20 mouse cellular contexts compared by ENCODE assay signal in genomic region chr2:130965042-130965441, GRCm38 (mm10). TPM values are rescaled to one million over a fixed set of nuclear protein-coding genes. Genes with fewer than 3 reads are reported as not detected.
DNase-seq lines count a peak whose midpoint lies in the region; ATAC-seq and TF ChIP-seq lines count a peak whose summit lies in the region.
"Had no signal": no experiment of that assay in that cellular context is flagged by ENCODE, and none has a peak within 500 bp of the region (broad histone marks: within the 10 kb centered on the region; RNA-seq: fewer than 3 reads in every experiment).

No protein-coding gene starts in this region.

- DNase-seq in liver, adult 2 months (ENCODE audit: extremely low read depth, low read depth, low spot score), result peak; percentile 97
- DNase-seq in liver, embryonic 11.5 days (ENCODE audit: low spot score), result no peak
- DNase-seq in lung, postnatal 0 days (ENCODE audit: low spot score), result peak; percentile 77
- peak; percentile 68 for DNase-seq in yolk sac, embryonic 10.5 days (ENCODE audit: low spot score)
- no peak for DNase-seq in left cerebral cortex, adult 2 months (ENCODE audit: extremely low spot score in 1 of 2, low spot score in 2 of 2)
- no peak for DNase-seq in layer of hippocampus, postnatal 14 days (ENCODE audit: low spot score in 2 of 2)
- no peak for DNase-seq in forebrain, embryonic 10.5 days (ENCODE audit: extremely low spot score, low spot score)
- DNase-seq: adrenal gland, adult 8-10 months; cerebellum, adult 2 months; cerebellum, postnatal 25 days; gastrocnemius, postnatal 10 days; kidney, postnatal 25 days; thymus, postnatal 25 days had no signal

- no peak overlapping the region for H3K9ac ChIP-seq in liver, adult 2 months (ENCODE audit: low read depth, low read length)
- H3K9ac ChIP-seq in liver, embryonic 11.5 days (ENCODE audit: low read depth, low read length), result no peak overlapping the region
- no peak overlapping the region for H3K9ac ChIP-seq in liver, embryonic 15.5 days
- no peak overlapping the region for H3K9ac ChIP-seq in lung, postnatal 0 days (replicated peaks; ENCODE audit: low read depth)
- H3K9ac ChIP-seq: embryonic facial prominence, embryonic 13.5 days; forebrain, embryonic 15.5 days had no signal

- peaks cover 16% of the 10 kb centered on the region for H3K4me1 ChIP-seq in liver, adult 2 months (ENCODE audit: control insufficient read depth, insufficient read depth, low read length)
- no peaks in the 10 kb centered on the region for H3K4me1 ChIP-seq in liver, embryonic 11.5 days (replicated peaks; ENCODE audit: control insufficient read depth, insufficient read depth, low read length)
- peaks cover 10% of the 10 kb centered on the region for H3K4me1 ChIP-seq in liver, embryonic 15.5 days (replicated peaks)
- H3K4me1 ChIP-seq in lung, postnatal 0 days (ENCODE audit: insufficient read depth, low read depth, low read length), result no peaks in the 10 kb centered on the region
- H3K4me1 ChIP-seq in forebrain, embryonic 10.5 days, result no peaks in the 10 kb centered on the region
- H3K4me1 ChIP-seq: embryonic facial prominence, embryonic 13.5 days; forebrain, embryonic 15.5 days; hindbrain, embryonic 10.5 days had no signal

- H3K27me3 ChIP-seq in liver, adult 2 months (ENCODE audit: control insufficient read depth, insufficient read depth, low read length), result no peaks in the 10 kb centered on the region
- H3K27me3 ChIP-seq in liver, embryonic 11.5 days (replicated peaks; ENCODE audit: control insufficient read depth, insufficient read depth, low read length), result no peaks in the 10 kb centered on the region
- no peaks in the 10 kb centered on the region for H3K27me3 ChIP-seq in liver, embryonic 15.5 days
- no peaks in the 10 kb centered on the region for H3K27me3 ChIP-seq in lung, postnatal 0 days (replicated peaks; ENCODE audit: insufficient read depth, low read length)
- no peaks in the 10 kb centered on the region for H3K27me3 ChIP-seq in forebrain, embryonic 10.5 days (ENCODE audit: poor library complexity, severe bottlenecking)
- H3K27me3 ChIP-seq: embryonic facial prominence, embryonic 13.5 days; forebrain, embryonic 15.5 days had no signal

- peaks cover 49% of the 10 kb centered on the region for H3K36me3 ChIP-seq in liver, adult 2 months (ENCODE audit: control insufficient read depth, insufficient read depth, low read length)
- H3K36me3 ChIP-seq in liver, embryonic 11.5 days (ENCODE audit: control insufficient read depth, insufficient read depth, low read length), result no peaks in the 10 kb centered on the region; the same call in 1 of the 2 replicates
- peaks cover 3% of the 10 kb centered on the region; the same call in 1 of the 2 replicates for H3K36me3 ChIP-seq in liver, embryonic 15.5 days (replicated peaks)
- no peaks in the 10 kb centered on the region; the same call in 1 of the 2 replicates for H3K36me3 ChIP-seq in lung, postnatal 0 days (ENCODE audit: insufficient read depth, low read length)
- H3K36me3 ChIP-seq in forebrain, embryonic 10.5 days (replicated peaks), result 0 out of 2 replicates have a peak, but pooled peaks cover 3% of the 10 kb centered on the region

- H3K4me2 ChIP-seq in liver, embryonic 11.5 days, result no peak overlapping the region
- no peak overlapping the region for H3K4me2 ChIP-seq in liver, embryonic 15.5 days
- H3K4me2 ChIP-seq in lung, postnatal 0 days (replicated peaks; ENCODE audit: low read depth, low read length), result no peak overlapping the region
- H3K4me2 ChIP-seq: embryonic facial prominence, embryonic 13.5 days; forebrain, embryonic 15.5 days; heart, embryonic 11.5 days; midbrain, embryonic 11.5 days had no signal

- peaks cover 5% of the 10 kb centered on the region; the same call in 1 of the 2 replicates for H3K79me2 ChIP-seq in liver, adult 2 months (ENCODE audit: control insufficient read depth, insufficient read depth, low read length)

- intact Hi-C loops in left cerebral cortex, adult 2 months (cut with DNase I), result no loop called here

- TF ChIP-seq POLR2A in liver, adult 2 months (IDR thresholded peaks at IDR 0.05; ENCODE audit: extremely low read depth, insufficient read depth, low read length), result no peak

- TF ChIP-seq CTCF in liver, adult 2 months (IDR thresholded peaks at IDR 0.05; ENCODE audit: low read depth, low read length), result no peak
- no peak for TF ChIP-seq CTCF in lung, postnatal 0 days (IDR thresholded peaks at IDR 0.05)
- no peak for TF ChIP-seq CTCF in left cerebral cortex, adult 2 months (IDR thresholded peaks at IDR 0.05)

- no peak for ATAC-seq in liver, embryonic 11.5 days (replicated peaks; ENCODE audit: low FRiP score)
- ATAC-seq in liver, embryonic 15.5 days (ENCODE audit: insufficient read depth), result peak; percentile 15; the same call in 1 of the 2 replicates
- ATAC-seq in lung, postnatal 0 days, result peak; percentile 88
- ATAC-seq: forebrain, embryonic 15.5 days had no signal

- no peaks in the 10 kb centered on the region for H3K9me3 ChIP-seq in liver, embryonic 11.5 days (ENCODE audit: control insufficient read depth, low read length)
- no peaks in the 10 kb centered on the region for H3K9me3 ChIP-seq in liver, embryonic 15.5 days (replicated peaks)
- H3K9me3 ChIP-seq in lung, postnatal 0 days (ENCODE audit: low read length), result no peaks in the 10 kb centered on the region
- H3K9me3 ChIP-seq in forebrain, embryonic 10.5 days, result no peaks in the 10 kb centered on the region
- H3K9me3 ChIP-seq: embryonic facial prominence, embryonic 13.5 days; forebrain, embryonic 15.5 days; hindbrain, embryonic 10.5 days had no signal

- WGBS in liver, adult 2 months, result 22% methylated on average over 1 of the region's 1 CpGs
- 82% methylated on average over 1 of the region's 1 CpGs for WGBS in liver, embryonic 11.5 days
- 74% methylated on average over 1 of the region's 1 CpGs for WGBS in liver, embryonic 15.5 days (ENCODE audit: insufficient replicate concordance)
- 52% methylated on average over 1 of the region's 1 CpGs for WGBS in lung, postnatal 0 days
- 94% methylated on average over 1 of the region's 1 CpGs for WGBS in forebrain, embryonic 10.5 days

- no peak overlapping the region for H3K4me3 ChIP-seq in liver, adult 2 months (ENCODE audit: insufficient read depth, low read depth, low read length)
- no peak overlapping the region for H3K4me3 ChIP-seq in liver, embryonic 11.5 days (ENCODE audit: low read depth, low read length)
- H3K4me3 ChIP-seq in liver, embryonic 15.5 days (replicated peaks), result no peak overlapping the region
- H3K4me3 ChIP-seq in lung, postnatal 0 days (ENCODE audit: low read depth, low read length), result no peak overlapping the region
- H3K4me3 ChIP-seq in left cerebral cortex, adult 2 months, result no peak overlapping the region
- H3K4me3 ChIP-seq in forebrain, embryonic 10.5 days, result no peak overlapping the region
- H3K4me3 ChIP-seq: embryonic facial prominence, embryonic 13.5 days; erythroblast, embryonic 14.5 days; forebrain, embryonic 15.5 days; hindbrain, embryonic 10.5 days had no signal

- TF ChIP-seq EP300 in lung, postnatal 0 days (IDR thresholded peaks at IDR 0.05), result peak; percentile 12; the same call in 1 of the 2 replicates

- H3K27ac ChIP-seq in liver, adult 2 months (replicated peaks; ENCODE audit: insufficient read depth, low read depth, low read length), result peak overlapping the region; percentile 58
- H3K27ac ChIP-seq in liver, embryonic 11.5 days (ENCODE audit: low read depth, low read length), result no peak overlapping the region
- H3K27ac ChIP-seq in liver, embryonic 15.5 days (replicated peaks), result no peak overlapping the region; the same call in 1 of the 2 replicates
- no peak overlapping the region for H3K27ac ChIP-seq in lung, postnatal 0 days (ENCODE audit: low read length)
- no peak overlapping the region for H3K27ac ChIP-seq in left cerebral cortex, adult 2 months
- H3K27ac ChIP-seq in forebrain, embryonic 10.5 days, result no peak overlapping the region
- H3K27ac ChIP-seq: embryonic facial prominence, embryonic 13.5 days; forebrain, embryonic 15.5 days; hindbrain, embryonic 10.5 days had no signal

RNA-seq across cellular contexts. Expression of gene Atrn, which starts 58.7 kb away (rescaled TPM):
- total RNA-seq in liver, adult 2 months (2014; rRNA removed), result 27.2 and 32.6 TPM in 2 replicates
- polyA plus RNA-seq in liver, adult 2 months (2012; rRNA removed), result 13.5 and 16.6 TPM in 2 replicates
- 5.3 and 7.0 TPM in 2 replicates for polyA plus RNA-seq in liver, embryonic 11.5 days (2014; fragmentation: Nextera tagmentation; extraction: Ambion mirVana)
- 2.2 and 3.0 TPM in 2 replicates for polyA plus RNA-seq in liver, embryonic 15.5 days (2015; fragmentation: Nextera tagmentation; extraction: Ambion mirVana)
- 5.2 and 5.3 TPM in 2 replicates for polyA plus RNA-seq in lung, postnatal 0 days (2015; fragmentation: Nextera tagmentation; extraction: Ambion mirVana)
- total RNA-seq in left cerebral cortex, adult 2 months (2021), result 100 to 1,000 TPM; 118 to 126 TPM
- 100 to 1,000 TPM; 117 to 122 TPM for total RNA-seq in layer of hippocampus, postnatal 14 days (2021)
- 5.4 and 6.6 TPM in 2 replicates for polyA plus RNA-seq in forebrain, embryonic 10.5 days (2016; fragmentation: Nextera tagmentation; extraction: Ambion mirVana)

RNA-seq across cellular contexts. Expression of gene 4930402H24Rik, which starts 58.8 kb away (rescaled TPM):
- 14.8 and 19.9 TPM in 2 replicates for total RNA-seq in liver, adult 2 months (2014; rRNA removed)
- polyA plus RNA-seq in liver, adult 2 months (2012; rRNA removed), result 15.4 and 18.2 TPM in 2 replicates
- 15.4 and 20.6 TPM in 2 replicates for polyA plus RNA-seq in liver, embryonic 11.5 days (2014; fragmentation: Nextera tagmentation; extraction: Ambion mirVana)
- 9.8 and 11.4 TPM in 2 replicates for polyA plus RNA-seq in liver, embryonic 15.5 days (2015; fragmentation: Nextera tagmentation; extraction: Ambion mirVana)
- 15.6 and 22.9 TPM in 2 replicates for polyA plus RNA-seq in lung, postnatal 0 days (2015; fragmentation: Nextera tagmentation; extraction: Ambion mirVana)
- 10 to 100 TPM; 68.3 to 76.4 TPM for total RNA-seq in left cerebral cortex, adult 2 months (2021)
- total RNA-seq in layer of hippocampus, postnatal 14 days (2021), result 10 to 100 TPM; 80.0 to 83.6 TPM
- 23.9 and 24.3 TPM in 2 replicates for polyA plus RNA-seq in forebrain, embryonic 10.5 days (2016; fragmentation: Nextera tagmentation; extraction: Ambion mirVana)

Comparison
In these comparisons a context has a peak if more than half of its experiments do, and no peak if none do; other contexts are left out.
1. DNase-seq: peak in liver, adult 2 months (single experiment), lung, postnatal 0 days (single experiment) and yolk sac, embryonic 10.5 days (single experiment); none in liver, embryonic 11.5 days (single experiment), left cerebral cortex, adult 2 months (0 of 2), layer of hippocampus, postnatal 14 days (0 of 2) and forebrain, embryonic 10.5 days (single experiment).